Mouse (Mus musculus) G1E (cell line): ENCODE measurements around the gene Gpr37l1. TPM values are rescaled to one million over a fixed set of nuclear protein-coding genes. Genes with fewer than 3 reads are reported as not detected.

Experiments used
- ATAC-seq: 2 replicates; pipeline ENCODE4 v1.8.0; 2016; ENCODE audit warnings: mild to moderate bottlenecking; ENCODE audit not compliant: insufficient number of reproducible peaks, poor library complexity, low FRiP score, severe bottlenecking; ENCODE audit errors: extremely low read depth
- DNase-seq: peaks from one replicate; pipeline ENCODE4 v3.0.0; 2012; ENCODE audit warnings: low spot score
- H3K27me3 ChIP-seq: 2 replicates; pipeline ENCODE4 v1.6.1; 2012; ENCODE audit warnings: mild to moderate bottlenecking, low read length, inconsistent platforms; ENCODE audit not compliant: insufficient read depth
- H3K36me3 ChIP-seq: replicated peaks from 2 replicates; pipeline ENCODE3; 2012; ENCODE audit warnings: mild to moderate bottlenecking, inconsistent platforms
- H3K4me1 ChIP-seq: 2 replicates; pipeline ENCODE4 v1.6.1; 2012; ENCODE audit warnings: low read depth, low read length, inconsistent platforms, mixed read lengths; ENCODE audit not compliant: insufficient read depth
- H3K4me3 ChIP-seq: 2 replicates; pipeline ENCODE4 v1.5.1; 2012; ENCODE audit warnings: low read depth, mild to moderate bottlenecking, inconsistent platforms, low read length, moderate library complexity, mixed read lengths
- H3K9me3 ChIP-seq: replicated peaks from 2 replicates; pipeline ENCODE4 v1.6.1; 2012; ENCODE audit warnings: inconsistent platforms
- CTCF ChIP-seq: IDR thresholded peaks from 2 replicates; pipeline ENCODE4 v1.5.1; 2012; ENCODE audit warnings: low read depth, low read length, inconsistent platforms, mixed read lengths
- GATA1 ChIP-seq: IDR thresholded peaks from 2 replicates; pipeline ENCODE4 v1.6.1; 2012; ENCODE audit warnings: borderline replicate concordance, low read length, inconsistent platforms, mixed read lengths
- GATA2 ChIP-seq: IDR thresholded peaks from 2 replicates; pipeline ENCODE4 v1.6.1; 2012; ENCODE audit warnings: low read depth, low read length, inconsistent platforms, borderline replicate concordance
- POLR2AphosphoS5 ChIP-seq: IDR thresholded peaks from 2 replicates; pipeline ENCODE4 v1.6.1; 2012; ENCODE audit warnings: low read depth, low read length, inconsistent platforms; ENCODE audit not compliant: insufficient replicate concordance
- TAL1 ChIP-seq: conservative IDR thresholded peaks from 2 replicates; pipeline ENCODE4 v1.6.1; 2012; ENCODE audit warnings: low read depth, low read length, inconsistent platforms, mixed read lengths
- polyA plus RNA-seq: library from polyadenylated mRNA; stranded (reverse); fragments of >175 nt; gene quantifications from 2 replicates; pipeline ENCODE4 v1.2.3, GENCODE M21; 2012
- total RNA-seq, 2 experiments: library from RNA; stranded (forward) in 1 of 2; stranded (reverse) in 1 of 2; fragments of 200-1000 nt in 1 of 2; fragments of >200 nt in 1 of 2; fragmentation: Nextera tagmentation in 1 of 2; gene quantifications; 2 replicates each; pipeline ENCODE4 v1.2.3; 2014 to 2017

Gene Gpr37l1
- total and polyA plus RNA-seq, 3 experiments, result 0.05 TPM; not detected in 2

GRCm38 (mm10) chr1:135135111-135135787 lies 32.2 kb downstream of the Gpr37l1 start:
- no peak for ATAC-seq
- no peaks in the 10 kb centered on the region for H3K9me3 ChIP-seq
- DNase-seq, result no peak
- peaks cover 96% of the 10 kb centered on the region for H3K4me1 ChIP-seq
- H3K36me3 ChIP-seq, result peaks cover 69% of the 10 kb centered on the region
- peak overlapping the region; percentile 77 for H3K4me3 ChIP-seq
- no peaks in the 10 kb centered on the region; the same call in 1 of the 2 replicates for H3K27me3 ChIP-seq
- TF ChIP-seq TAL1, result no peak

GRCm38 (mm10) chr1:135133678-135134435 lies 33.6 kb downstream of the Gpr37l1 start:
- ATAC-seq (peak; percentile 22), DNase-seq (peak; percentile 74)
- peak; percentile 38; the same call in 1 of the 2 replicates for TF ChIP-seq TAL1
- TF ChIP-seq GATA1, result no peak
- TF ChIP-seq CTCF, result peak; percentile 36; the same call in 1 of the 2 replicates
- Histone ChIP-seq H3K9me3 (no peaks in the 10 kb centered on the region), H3K4me1 (peaks cover 96% of the 10 kb centered on the region), H3K4me3 (peak overlapping the region; percentile 77), H3K36me3 (peaks cover 65% of the 10 kb centered on the region), H3K27me3 (no peaks in the 10 kb centered on the region; the same call in 1 of the 2 replicates)

GRCm38 (mm10) chr1:135132893-135133369 lies 34.5 kb downstream of the Gpr37l1 start:
- peak; percentile 88 for DNase-seq

GRCm38 (mm10) chr1:135132473-135132872 lies 35.0 kb downstream of the Gpr37l1 start, which contains the start of gene Ptpn7:
TSS of gene Ptpn7 (plus strand) at chr1:135132700.
- ATAC-seq (peak; percentile 50), DNase-seq (peak; percentile 97)
- H3K9me3 ChIP-seq, result no peaks in the 10 kb centered on the region

More at GRCm38 (mm10) chr1:135132893-135133369, 34.5 kb downstream of the Gpr37l1 start:
- Histone ChIP-seq H3K36me3 (peaks cover 62% of the 10 kb centered on the region), H3K4me1 (peaks cover 98% of the 10 kb centered on the region), H3K4me3 (peak overlapping the region; percentile 77), H3K27me3 (no peaks in the 10 kb centered on the region; the same call in 1 of the 2 replicates), H3K9me3 (no peaks in the 10 kb centered on the region)
- no peak for TF ChIP-seq GATA1
- TF ChIP-seq POLR2AphosphoS5, result peak; percentile 59; the same call in 1 of the 2 replicates
- peak; percentile 25 for ATAC-seq

GRCm38 (mm10) chr1:135131560-135131959 lies 35.9 kb downstream of the Gpr37l1 start:
- peaks cover 62% of the 10 kb centered on the region for H3K36me3 ChIP-seq
- H3K27me3 ChIP-seq, result no peaks in the 10 kb centered on the region; the same call in 1 of the 2 replicates
- TF ChIP-seq TAL1 (no peak), POLR2AphosphoS5 (no peak), CTCF (no peak), GATA2 (no peak), GATA1 (no peak)
- peaks cover 96% of the 10 kb centered on the region for H3K4me1 ChIP-seq
- DNase-seq (peak; percentile 61), ATAC-seq (no peak)
- H3K9me3 ChIP-seq, result no peaks in the 10 kb centered on the region
- peak overlapping the region; percentile 77 for H3K4me3 ChIP-seq

More at GRCm38 (mm10) chr1:135132473-135132872, 35.0 kb downstream of the Gpr37l1 start, which contains the start of gene Ptpn7:
- TF ChIP-seq CTCF, result peak; percentile 85
- TF ChIP-seq GATA2, result no peak
- no peak for TF ChIP-seq POLR2AphosphoS5
- no peak for TF ChIP-seq GATA1
- TF ChIP-seq TAL1, result no peak
- Histone ChIP-seq H3K4me1 (peaks cover 99% of the 10 kb centered on the region), H3K36me3 (peaks cover 63% of the 10 kb centered on the region), H3K27me3 (no peaks in the 10 kb centered on the region; the same call in 1 of the 2 replicates), H3K4me3 (peak within 1 kb of the TSS; percentile 77)

GRCm38 (mm10) chr1:135131034-135131433 lies 36.4 kb downstream of the Gpr37l1 start:
- ATAC-seq, result peak; percentile 55
- peak; percentile 88; the same call in 1 of the 2 replicates for TF ChIP-seq GATA2
- no peak for TF ChIP-seq POLR2AphosphoS5
- peak; percentile 77 for TF ChIP-seq TAL1
- TF ChIP-seq GATA1, result no peak
- H3K27me3 ChIP-seq, result no peaks in the 10 kb centered on the region; the same call in 1 of the 2 replicates
- peak; percentile 93 for DNase-seq
- peaks cover 91% of the 10 kb centered on the region for H3K4me1 ChIP-seq
- H3K4me3 ChIP-seq, result peak overlapping the region; percentile 77
- peaks cover 62% of the 10 kb centered on the region for H3K36me3 ChIP-seq
- H3K9me3 ChIP-seq, result no peaks in the 10 kb centered on the region
